Mouse (Mus musculus): ENCODE data around the gene Scgn. TPM values are rescaled to one million over a fixed set of nuclear protein-coding genes. Genes with fewer than 3 reads are reported as not detected.
A peak's percentile ranks its signal among the peaks of the same experiment; 100 is the strongest.

Gene Scgn
- not detected in 2 replicates for polyA plus RNA-seq (2011; ENCODE audit: insufficient read length, low read depth, missing spikeins)

GRCm38 (mm10) chr13:23990928-23991327, at the start of gene Scgn:
Scgn (minus strand) TSS chr13:23991214.
- Histone ChIP-seq H3K4me3 (ENCODE audit: insufficient read depth, low read length) (no peak within 1 kb of the TSS), H3K4me1 (ENCODE audit: control insufficient read depth, insufficient read depth, low read length) (no peaks in the 10 kb centered on the region), H3K27ac (ENCODE audit: insufficient read depth, low read length) (no peak within 1 kb of the TSS)
- TF ChIP-seq CTCF (IDR thresholded peaks at IDR 0.05; ENCODE audit: borderline replicate concordance, insufficient read depth, low read length) (no peak), POLR2A (IDR thresholded peaks at IDR 0.05; ENCODE audit: low read depth, low read length) (no peak)

- H3K4me3 ChIP-seq (ENCODE audit: insufficient read depth, low read length), result no peak overlapping the region
- TF ChIP-seq POLR2A (IDR thresholded peaks at IDR 0.05; ENCODE audit: low read depth, low read length), result no peak
- TF ChIP-seq CTCF (IDR thresholded peaks at IDR 0.05; ENCODE audit: borderline replicate concordance, insufficient read depth, low read length), result no peak
- no peaks in the 10 kb centered on the region for H3K4me1 ChIP-seq (ENCODE audit: control insufficient read depth, insufficient read depth, low read length)
- H3K27ac ChIP-seq (ENCODE audit: insufficient read depth, low read length), result no peak overlapping the region
Observed at GRCm38 (mm10) chr13:24040221-24040620, 49.2 kb upstream of the Scgn start.

- Histone ChIP-seq H3K27ac (ENCODE audit: insufficient read depth, low read length) (no peak overlapping the region), H3K4me1 (ENCODE audit: control insufficient read depth, insufficient read depth, low read length) (no peaks in the 10 kb centered on the region), H3K4me3 (ENCODE audit: insufficient read depth, low read length) (no peak overlapping the region)
- TF ChIP-seq POLR2A (IDR thresholded peaks at IDR 0.05; ENCODE audit: low read depth, low read length) (no peak), CTCF (IDR thresholded peaks at IDR 0.05; ENCODE audit: borderline replicate concordance, insufficient read depth, low read length) (no peak)
Observed at GRCm38 (mm10) chr13:24037502-24037901, 46.5 kb upstream of the Scgn start.

GRCm38 (mm10) chr13:24036150-24036549, 45.1 kb upstream of the Scgn start:
- Histone ChIP-seq H3K4me3 (ENCODE audit: insufficient read depth, low read length) (no peak overlapping the region), H3K4me1 (ENCODE audit: control insufficient read depth, insufficient read depth, low read length) (no peaks in the 10 kb centered on the region), H3K27ac (ENCODE audit: insufficient read depth, low read length) (no peak overlapping the region)
- TF ChIP-seq POLR2A (IDR thresholded peaks at IDR 0.05; ENCODE audit: low read depth, low read length) (no peak), CTCF (IDR thresholded peaks at IDR 0.05; ENCODE audit: borderline replicate concordance, insufficient read depth, low read length) (no peak)

GRCm38 (mm10) chr13:24027191-24028170, 36.5 kb upstream of the Scgn start:
- Histone ChIP-seq H3K4me1 (ENCODE audit: control insufficient read depth, insufficient read depth, low read length) (no peaks in the 10 kb centered on the region), H3K27ac (ENCODE audit: insufficient read depth, low read length) (no peak overlapping the region), H3K4me3 (ENCODE audit: insufficient read depth, low read length) (no peak overlapping the region)
- TF ChIP-seq POLR2A (IDR thresholded peaks at IDR 0.05; ENCODE audit: low read depth, low read length) (no peak), CTCF (IDR thresholded peaks at IDR 0.05; ENCODE audit: borderline replicate concordance, insufficient read depth, low read length) (no peak)

GRCm38 (mm10) chr13:24018515-24018914, 27.5 kb upstream of the Scgn start:
- Histone ChIP-seq H3K4me3 (ENCODE audit: insufficient read depth, low read length) (no peak overlapping the region), H3K27ac (ENCODE audit: insufficient read depth, low read length) (peak overlapping the region; percentile 18; the same call in 1 of the 2 replicates), H3K4me1 (ENCODE audit: control insufficient read depth, insufficient read depth, low read length) (peaks cover 8% of the 10 kb centered on the region; the same call in 1 of the 2 replicates)
- TF ChIP-seq POLR2A (IDR thresholded peaks at IDR 0.05; ENCODE audit: low read depth, low read length) (no peak), CTCF (IDR thresholded peaks at IDR 0.05; ENCODE audit: borderline replicate concordance, insufficient read depth, low read length) (no peak)

- Histone ChIP-seq H3K4me1 (ENCODE audit: control insufficient read depth, insufficient read depth, low read length) (no peaks in the 10 kb centered on the region), H3K27ac (ENCODE audit: insufficient read depth, low read length) (no peak overlapping the region), H3K4me3 (ENCODE audit: insufficient read depth, low read length) (no peak overlapping the region)
- TF ChIP-seq CTCF (IDR thresholded peaks at IDR 0.05; ENCODE audit: borderline replicate concordance, insufficient read depth, low read length) (no peak), POLR2A (IDR thresholded peaks at IDR 0.05; ENCODE audit: low read depth, low read length) (no peak)
Observed at GRCm38 (mm10) chr13:24005528-24005927, 14.5 kb upstream of the Scgn start.

- H3K4me1 ChIP-seq (ENCODE audit: control insufficient read depth, insufficient read depth, low read length), result no peaks in the 10 kb centered on the region
- TF ChIP-seq CTCF (IDR thresholded peaks at IDR 0.05; ENCODE audit: borderline replicate concordance, insufficient read depth, low read length), result no peak
- TF ChIP-seq POLR2A (IDR thresholded peaks at IDR 0.05; ENCODE audit: low read depth, low read length), result no peak
- no peak overlapping the region for H3K27ac ChIP-seq (ENCODE audit: insufficient read depth, low read length)
- H3K4me3 ChIP-seq (ENCODE audit: insufficient read depth, low read length), result no peak overlapping the region
Observed at GRCm38 (mm10) chr13:24001797-24002196, 10.8 kb upstream of the Scgn start.

GRCm38 (mm10) chr13:24001081-24001480, 10.1 kb upstream of the Scgn start:
- TF ChIP-seq CTCF (IDR thresholded peaks at IDR 0.05; ENCODE audit: borderline replicate concordance, insufficient read depth, low read length) (no peak), POLR2A (IDR thresholded peaks at IDR 0.05; ENCODE audit: low read depth, low read length) (no peak)
- no peak overlapping the region for H3K27ac ChIP-seq (ENCODE audit: insufficient read depth, low read length)
- no peak overlapping the region for H3K4me3 ChIP-seq (ENCODE audit: insufficient read depth, low read length)
- no peaks in the 10 kb centered on the region for H3K4me1 ChIP-seq (ENCODE audit: control insufficient read depth, insufficient read depth, low read length)

GRCm38 (mm10) chr13:23998826-23999225, 7.8 kb upstream of the Scgn start:
- Histone ChIP-seq H3K4me1 (ENCODE audit: control insufficient read depth, insufficient read depth, low read length) (no peaks in the 10 kb centered on the region), H3K4me3 (ENCODE audit: insufficient read depth, low read length) (no peak overlapping the region), H3K27ac (ENCODE audit: insufficient read depth, low read length) (no peak overlapping the region)
- TF ChIP-seq CTCF (IDR thresholded peaks at IDR 0.05; ENCODE audit: borderline replicate concordance, insufficient read depth, low read length), result no peak

Measured in embryonic fibroblast, embryonic 13.5 days (primary cell).